In genomic region chr19:54046684-54047070, GRCm38 (mm10) we compare ENCODE assay signal across 8 mouse cellular contexts. TPM values are rescaled to one million over a fixed set of nuclear protein-coding genes. Genes with fewer than 3 reads are reported as not detected.
DNase-seq lines count a peak whose midpoint lies in the region; ATAC-seq and TF ChIP-seq lines count a peak whose summit lies in the region.

No protein-coding gene starts in this region.

- H3K27me3 ChIP-seq in lung, embryonic 15.5 days = peaks cover 51% of the 10 kb centered on the region
- peaks cover 59% of the 10 kb centered on the region for H3K27me3 ChIP-seq in embryonic facial prominence, embryonic 14.5 days (replicated peaks; ENCODE audit: control insufficient read depth, insufficient read depth, low read length)
- H3K27me3 ChIP-seq in hindbrain, postnatal 0 days (ENCODE audit: insufficient read depth, low read length) = peaks cover 6% of the 10 kb centered on the region; the same call in 1 of the 2 replicates
- H3K27me3 ChIP-seq in midbrain, postnatal 0 days (ENCODE audit: insufficient read depth, low read length) = peaks cover 17% of the 10 kb centered on the region; the same call in 1 of the 2 replicates

- peak overlapping the region; percentile 99 for H3K4me2 ChIP-seq in lung, embryonic 15.5 days
- H3K4me2 ChIP-seq in embryonic facial prominence, embryonic 14.5 days (ENCODE audit: low read depth, low read length) = peak overlapping the region; percentile 99
- peak overlapping the region; percentile 98 for H3K4me2 ChIP-seq in hindbrain, postnatal 0 days (ENCODE audit: low read depth, low read length)
- H3K4me2 ChIP-seq in midbrain, postnatal 0 days (ENCODE audit: low read depth, low read length, poor library complexity, severe bottlenecking) = peak overlapping the region; percentile 97

- under 1% methylated on average over 46 of the region's 46 CpGs for WGBS in lung, embryonic 15.5 days
- WGBS in embryonic facial prominence, embryonic 14.5 days = 2% methylated on average over 26 of the region's 46 CpGs
- WGBS in hindbrain, postnatal 0 days = under 1% methylated on average over 46 of the region's 46 CpGs
- WGBS in midbrain, postnatal 0 days = 1% methylated on average over 46 of the region's 46 CpGs

- no peak for ATAC-seq in lung, embryonic 15.5 days (ENCODE audit: borderline replicate concordance, extremely low read depth, low FRiP score, low TSS enrichment)
- no peak for ATAC-seq in embryonic facial prominence, embryonic 14.5 days (ENCODE audit: low read depth)
- ATAC-seq in hindbrain, postnatal 0 days = no peak
- ATAC-seq in midbrain, postnatal 0 days (ENCODE audit: low FRiP score) = no peak
- no peak for ATAC-seq in inflammation-experienced regulatory T-cells, adult 6 months

- H3K4me3 ChIP-seq in lung, embryonic 15.5 days = peak overlapping the region; percentile 49
- peak overlapping the region; percentile 54 for H3K4me3 ChIP-seq in embryonic facial prominence, embryonic 14.5 days (ENCODE audit: low read depth, low read length)
- H3K4me3 ChIP-seq in hindbrain, postnatal 0 days (ENCODE audit: low read length) = peak overlapping the region; percentile 64
- H3K4me3 ChIP-seq in midbrain, postnatal 0 days (ENCODE audit: low read depth, low read length) = peak overlapping the region; percentile 65

- TF ChIP-seq CTCF in hindbrain, postnatal 0 days (IDR thresholded peaks at IDR 0.05; ENCODE audit: low read depth) = no peak
- TF ChIP-seq CTCF in midbrain, postnatal 0 days (IDR thresholded peaks at IDR 0.05) = no peak; the same call in 1 of the 2 replicates

- no peaks in the 10 kb centered on the region for H3K36me3 ChIP-seq in lung, embryonic 15.5 days
- H3K36me3 ChIP-seq in embryonic facial prominence, embryonic 14.5 days (ENCODE audit: control insufficient read depth, insufficient read depth, low read length) = no peaks in the 10 kb centered on the region
- H3K36me3 ChIP-seq in hindbrain, postnatal 0 days (ENCODE audit: insufficient read depth, low read length) = no peaks in the 10 kb centered on the region
- no peaks in the 10 kb centered on the region for H3K36me3 ChIP-seq in midbrain, postnatal 0 days (ENCODE audit: insufficient read depth, low read length)

- no peaks in the 10 kb centered on the region for H3K9me3 ChIP-seq in lung, embryonic 15.5 days
- H3K9me3 ChIP-seq in embryonic facial prominence, embryonic 14.5 days (ENCODE audit: control insufficient read depth, low read length) = no peaks in the 10 kb centered on the region
- H3K9me3 ChIP-seq in hindbrain, postnatal 0 days (ENCODE audit: low read length) = no peaks in the 10 kb centered on the region
- H3K9me3 ChIP-seq in midbrain, postnatal 0 days (ENCODE audit: low read length) = no peaks in the 10 kb centered on the region

- DNase-seq in lung, postnatal 10 days = no peak
- no peak for DNase-seq in embryonic facial prominence, embryonic 14.5 days (ENCODE audit: low spot score)
- peak; percentile 39 for DNase-seq in hindbrain, postnatal 0 days (ENCODE audit: low spot score)
- DNase-seq in midbrain, postnatal 0 days (ENCODE audit: low spot score) = peak; percentile 13
- DNase-seq in cerebellum, postnatal 36 days = no peak
- DNase-seq in ovary, adult 18-20 months (ENCODE audit: low spot score) = no peak

- H3K4me1 ChIP-seq in lung, embryonic 15.5 days = peaks cover 36% of the 10 kb centered on the region
- H3K4me1 ChIP-seq in embryonic facial prominence, embryonic 14.5 days (ENCODE audit: control insufficient read depth, insufficient read depth, low read length) = peaks cover 27% of the 10 kb centered on the region
- 0 out of 2 replicates have a peak, but pooled peaks cover 6% of the 10 kb centered on the region for H3K4me1 ChIP-seq in hindbrain, postnatal 0 days (ENCODE audit: insufficient read depth, low read length)
- peaks cover 11% of the 10 kb centered on the region; the same call in 1 of the 2 replicates for H3K4me1 ChIP-seq in midbrain, postnatal 0 days (ENCODE audit: insufficient read depth, low read length)

- H3K9ac ChIP-seq in lung, embryonic 15.5 days = peak overlapping the region; percentile 27; the same call in 1 of the 2 replicates
- H3K9ac ChIP-seq in embryonic facial prominence, embryonic 14.5 days (ENCODE audit: low read depth, low read length) = peak overlapping the region; percentile 60
- H3K9ac ChIP-seq in hindbrain, postnatal 0 days (replicated peaks; ENCODE audit: low read length) = peak overlapping the region; percentile 60
- peak overlapping the region; percentile 57 for H3K9ac ChIP-seq in midbrain, postnatal 0 days (replicated peaks; ENCODE audit: low read length, poor library complexity, severe bottlenecking)

- H3K27ac ChIP-seq in lung, embryonic 15.5 days = no peak overlapping the region
- no peak overlapping the region for H3K27ac ChIP-seq in embryonic facial prominence, embryonic 14.5 days (replicated peaks; ENCODE audit: low read depth, low read length)
- H3K27ac ChIP-seq in hindbrain, postnatal 0 days = peak overlapping the region; percentile 67; the same call in 1 of the 2 replicates
- H3K27ac ChIP-seq in midbrain, postnatal 0 days (ENCODE audit: low read depth, low read length) = 0 out of 2 replicates have a peak overlapping the region, but pooled peaks have one; percentile 12

RNA-seq across cellular contexts. Expression of gene Adra2a, which starts 2.7 kb away (rescaled TPM):
- polyA plus RNA-seq in lung, embryonic 15.5 days (2015; fragmentation: Nextera tagmentation; extraction: Ambion mirVana) = 0.19 and 0.24 TPM in 2 replicates
- polyA plus RNA-seq in embryonic facial prominence, embryonic 14.5 days (2014; fragmentation: Nextera tagmentation; extraction: Ambion mirVana) = 2.1 and 2.3 TPM in 2 replicates
- 34.4 and 35.3 TPM in 2 replicates for total RNA-seq in hindbrain, postnatal 0 days (2014; rRNA removed)
- polyA plus RNA-seq in hindbrain, postnatal 0 days (2015; fragmentation: Nextera tagmentation; extraction: Ambion mirVana) = 3.8 and 4.2 TPM in 2 replicates
- 25.1 and 30.5 TPM in 2 replicates for total RNA-seq in midbrain, postnatal 0 days (2014; rRNA removed)
- polyA plus RNA-seq in midbrain, postnatal 0 days (2015; fragmentation: Nextera tagmentation; extraction: Ambion mirVana) = 2.9 and 3.4 TPM in 2 replicates
- not detected for polyA plus RNA-seq in inflammation-experienced regulatory T-cells, adult 6 months (2017; shearing (Covaris generic))

Comparison
In these comparisons a context has a peak if more than half of its experiments do, and no peak if none do; other contexts are left out.
1. H3K27ac ChIP-seq: peak in hindbrain, postnatal 0 days (single experiment) and midbrain, postnatal 0 days (single experiment); none in lung, embryonic 15.5 days (single experiment) and embryonic facial prominence, embryonic 14.5 days (single experiment).
2. DNase-seq: peak in hindbrain, postnatal 0 days (single experiment) and midbrain, postnatal 0 days (single experiment); none in lung, postnatal 10 days (single experiment), embryonic facial prominence, embryonic 14.5 days (single experiment), cerebellum, postnatal 36 days (0 of 2) and ovary, adult 18-20 months (single experiment).
3. Peak in every context shown above with its lines, with median percentiles within 50 percentile points of each other: H3K4me2 ChIP-seq, H3K4me3 ChIP-seq and H3K9ac ChIP-seq.